Mouse (Mus musculus): ENCODE measurements around the gene Fam89b. TPM values are rescaled to one million over a fixed set of nuclear protein-coding genes. Genes with fewer than 3 reads are reported as not detected.

The Fam89b gene
- total RNA-seq (2023): 10 to 100 TPM; 54.5 to 58.8 TPM

DNA sequence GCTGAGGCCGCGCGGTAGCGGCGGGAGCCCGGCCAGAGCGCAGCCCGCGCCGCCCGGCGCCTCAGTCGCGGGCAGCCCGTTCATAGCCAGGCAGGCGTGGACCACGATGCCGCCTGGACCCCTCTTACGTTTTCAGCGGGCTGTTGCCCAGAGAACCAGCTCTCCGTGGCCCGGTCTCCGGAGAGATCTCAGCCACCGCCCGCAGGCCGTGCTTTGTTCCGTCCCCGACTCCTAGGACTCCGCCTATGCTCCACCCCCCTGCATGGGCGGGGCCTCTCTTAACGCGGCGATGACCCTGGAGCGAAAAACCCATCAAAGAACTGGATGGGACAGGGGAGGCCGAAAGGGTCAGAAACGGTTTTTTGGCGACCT lies at the start of gene Fam89b:
Gene Fam89b, minus strand, starts transcription at position 210 of the 372 bp plus-strand sequence.

DNA sequence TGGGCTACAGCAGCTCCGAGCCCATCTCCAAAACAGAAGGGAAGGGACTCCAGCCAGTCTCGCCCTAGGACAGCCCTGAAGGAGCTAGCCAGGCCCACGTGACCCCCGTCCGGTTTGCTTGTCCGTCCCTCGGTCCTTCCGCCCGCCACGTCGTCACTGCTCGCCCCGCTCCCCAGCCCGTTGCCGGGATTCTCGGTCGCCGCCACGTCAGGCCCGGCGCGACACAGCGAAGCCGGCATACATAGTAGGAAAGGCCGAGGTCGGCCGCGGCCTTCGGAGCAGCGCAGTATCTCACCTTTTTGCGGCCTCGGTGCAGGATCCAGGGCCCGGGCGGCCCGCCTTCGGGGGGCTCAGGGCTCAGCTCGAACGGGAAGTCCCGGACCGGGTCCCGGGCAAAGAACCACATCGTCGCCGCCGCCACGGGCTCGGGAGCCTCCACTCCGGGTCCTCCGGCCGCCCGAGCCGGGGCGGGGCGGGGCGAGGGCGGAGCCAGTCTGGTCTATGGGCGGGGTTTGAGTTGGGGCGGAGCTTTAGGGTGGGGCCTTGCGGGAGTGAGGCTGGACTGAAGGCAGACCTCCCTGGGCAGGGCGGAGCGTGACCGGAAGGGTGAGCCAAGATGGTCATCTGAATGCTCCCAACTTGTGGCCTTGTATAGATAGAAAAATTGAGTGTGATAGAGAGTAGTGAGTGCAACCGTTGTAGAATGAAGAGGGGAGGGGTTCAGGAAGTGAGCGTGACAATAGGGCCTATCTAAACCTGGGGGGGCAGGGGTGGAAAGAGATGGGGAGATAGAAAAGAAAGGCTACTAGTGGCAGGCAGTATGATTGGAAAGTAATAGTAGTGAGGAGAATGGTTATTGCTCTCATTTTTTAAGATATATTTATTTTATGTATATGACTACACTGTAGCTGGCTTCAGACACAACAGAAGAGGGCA lies 41.7 kb upstream of the Fam89b start, which contains the start of gene Scyl1:
Gene Scyl1, minus strand, starts transcription at position 495 of the 936 bp plus-strand sequence.

DNA sequence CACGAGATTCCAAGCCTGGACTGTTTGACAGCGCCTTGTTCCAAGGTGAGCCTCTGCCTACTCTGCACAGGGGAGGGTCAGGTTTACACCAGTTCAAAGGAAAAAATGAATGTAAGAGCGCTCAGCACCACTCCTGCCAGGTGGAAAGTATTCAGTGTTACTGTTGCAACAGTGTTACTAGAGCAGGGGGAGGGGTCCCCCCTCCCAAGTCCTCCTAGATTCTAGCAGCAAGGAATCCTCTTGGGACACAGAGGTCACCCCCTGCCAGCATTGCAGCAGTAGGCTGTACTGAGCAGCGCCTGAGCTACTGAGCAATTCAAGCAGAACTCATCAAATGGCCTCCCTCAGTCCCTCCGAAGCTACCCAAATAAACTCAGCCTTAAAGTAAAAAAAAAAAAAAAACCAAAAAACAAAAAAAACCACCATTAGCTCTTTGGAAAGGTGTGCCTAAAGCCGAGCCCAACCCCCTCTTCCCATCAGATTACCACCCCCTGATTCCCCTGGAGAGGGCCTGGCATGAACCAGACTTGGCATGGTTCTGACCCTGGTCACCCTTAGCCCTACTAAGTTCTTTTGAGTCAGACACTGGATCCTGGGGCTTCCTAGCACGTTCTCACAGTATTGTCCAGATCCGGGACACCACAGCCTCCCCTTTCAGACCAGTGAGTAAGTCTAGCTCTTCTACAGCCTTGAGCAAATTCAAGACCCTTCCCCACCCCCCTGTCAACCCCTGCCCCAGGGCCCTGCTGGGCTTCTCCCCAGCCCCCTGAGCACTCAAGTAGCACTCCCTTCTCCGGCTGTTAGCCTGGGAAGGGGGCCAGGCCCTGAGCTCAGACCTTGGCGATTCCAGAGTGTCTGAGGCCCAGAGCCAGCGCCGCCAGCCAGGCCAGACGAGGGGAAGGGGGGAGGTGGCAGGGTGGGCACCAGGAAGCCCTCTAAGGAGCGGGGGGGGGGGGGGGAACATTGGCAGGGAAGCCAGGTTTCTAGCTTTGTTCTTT lies 11.2 kb upstream of the Fam89b start, which contains the start of gene Ltbp3:
Gene Ltbp3, plus strand, starts transcription at position 585 of the 998 bp plus-strand sequence.

DNA sequence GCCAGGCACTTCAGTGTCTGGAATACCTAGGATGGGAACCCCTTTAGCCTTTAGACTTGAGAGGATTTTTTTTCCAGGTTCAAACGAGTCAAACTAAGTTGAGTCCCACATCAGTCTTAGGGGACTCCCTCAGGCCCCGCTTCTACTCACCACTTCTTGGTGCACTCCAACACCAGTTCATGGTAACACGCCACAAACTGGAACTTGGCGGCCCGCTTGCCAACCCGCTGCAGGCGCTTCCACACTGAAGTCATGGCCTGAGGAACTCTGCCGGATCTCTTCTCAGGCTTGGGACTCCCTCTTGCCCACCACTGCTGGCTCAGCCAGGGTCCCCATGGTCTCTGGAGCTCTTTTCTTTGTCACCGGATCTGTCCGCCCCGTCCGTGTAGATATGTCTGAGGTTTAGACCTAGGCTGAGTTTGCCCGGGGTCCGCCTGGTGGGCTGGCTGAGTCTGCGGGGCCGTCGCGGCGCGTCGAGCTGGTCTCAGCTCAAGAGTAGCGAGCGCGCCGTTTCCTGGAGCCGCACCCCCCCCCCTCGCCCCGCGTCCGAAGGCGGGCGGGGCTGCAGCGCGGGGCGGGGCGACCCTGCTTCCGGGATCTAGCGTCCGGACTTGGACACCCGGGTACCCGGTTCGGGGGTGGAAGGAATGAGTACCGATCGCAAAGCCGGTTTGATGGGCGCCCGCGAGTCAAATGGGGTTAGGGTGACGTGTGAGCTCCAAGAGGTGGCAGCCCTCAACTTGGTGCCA lies 3.5 kb downstream of the Fam89b start, which contains the start of gene Ehbp1l1:
Gene Ehbp1l1, minus strand, starts transcription at position 551 of the 749 bp plus-strand sequence.

DNA sequence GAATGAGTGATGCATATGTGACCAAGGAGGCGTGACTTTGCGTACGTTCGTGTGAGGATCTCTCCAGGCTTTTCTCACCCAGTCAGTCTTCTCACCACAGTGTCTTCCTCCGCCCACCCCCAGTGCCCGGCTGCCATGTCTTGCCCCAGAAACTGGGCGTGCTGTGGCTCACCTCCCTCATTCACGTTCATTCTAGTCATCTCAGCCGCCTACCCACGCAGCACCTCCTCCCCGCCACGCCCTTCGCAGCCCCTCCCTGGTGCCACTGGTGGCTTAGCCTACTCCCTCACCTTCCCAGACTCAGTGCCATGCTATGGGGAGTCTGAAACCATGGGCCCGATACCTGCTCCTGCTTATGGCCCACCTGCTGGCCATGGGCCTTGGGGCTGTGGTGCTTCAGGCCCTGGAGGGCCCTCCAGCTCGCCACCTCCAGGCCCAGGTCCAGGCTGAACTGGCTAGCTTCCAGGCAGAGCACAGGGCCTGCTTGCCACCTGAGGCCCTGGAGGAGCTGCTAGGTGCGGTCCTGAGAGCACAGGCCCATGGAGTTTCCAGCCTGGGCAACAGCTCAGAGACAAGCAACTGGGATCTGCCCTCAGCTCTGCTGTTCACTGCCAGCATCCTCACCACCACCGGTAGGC lies 25.2 kb downstream of the Fam89b start, which contains the start of gene Kcnk7:
Gene Kcnk7, plus strand, starts transcription at position 205 of the 638 bp plus-strand sequence.

DNA sequence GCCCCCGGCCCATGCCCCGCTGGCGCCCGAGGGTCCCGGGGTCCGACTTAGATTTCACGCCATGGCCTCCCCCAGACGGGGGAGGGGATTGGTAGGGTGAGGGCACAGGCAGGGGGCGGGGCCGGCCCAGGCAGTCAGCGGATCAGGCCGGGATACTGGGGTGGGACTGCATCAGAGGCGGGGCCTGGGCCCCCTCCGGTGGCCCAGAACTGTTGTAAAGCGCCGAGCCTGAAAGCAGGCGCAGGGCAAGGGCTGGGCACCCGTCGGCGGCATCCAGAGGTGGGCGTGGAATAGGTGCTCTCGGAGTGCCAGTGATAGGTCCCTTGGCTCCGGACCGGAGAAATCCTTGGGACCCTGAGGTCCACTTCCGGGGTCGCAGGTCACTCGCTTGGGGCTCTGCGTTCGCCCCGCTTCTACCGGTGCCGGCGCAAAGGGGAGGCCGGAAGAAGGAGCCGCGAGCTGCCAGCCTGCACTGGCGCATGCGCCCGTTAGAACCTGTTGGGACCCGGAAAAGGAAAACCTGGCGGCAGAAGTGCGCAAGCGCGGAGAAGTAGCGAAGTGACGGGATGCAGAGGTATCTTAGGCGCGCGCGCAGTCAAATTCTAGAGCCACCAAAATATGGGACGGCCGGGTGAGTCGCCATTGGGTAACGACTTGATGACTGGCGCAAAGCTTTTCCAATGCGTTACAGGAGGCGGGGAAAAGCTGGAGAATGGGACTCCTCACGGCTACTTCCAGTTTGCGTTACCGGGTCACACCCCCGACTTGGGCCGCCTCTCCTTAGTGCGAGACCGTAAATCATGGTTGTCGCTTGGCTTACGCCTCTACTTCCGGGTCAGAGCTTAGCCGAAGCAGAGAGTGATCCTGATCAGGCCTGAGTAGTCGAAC lies 41.0 kb downstream of the Fam89b start, which contains the start of the genes Map3k11 and Pcnx3:
Gene Map3k11, plus strand, starts transcription at position 543 of the 888 bp plus-strand sequence.
Gene Pcnx3, minus strand, starts transcription at position 709 of the 888 bp plus-strand sequence.

Other genes starting within 250 kb of the Fam89b start
- gene Mus81, start 241.3 kb downstream of the Fam89b start, total RNA-seq (2023): 10 to 100 TPM; 17.1 to 18.7 TPM
- 1,000 to 10,000 TPM; 1,642 to 1,678 TPM for gene Cfl1, start 239.2 kb downstream of the Fam89b start, total RNA-seq (2023)
- 1 to 10 TPM; 1.2 to 1.4 TPM for gene 1700020D05Rik, start 225.9 kb downstream of the Fam89b start, total RNA-seq (2023)
- 1 to 10 TPM; 6.2 to 6.6 TPM for gene Snx32, start 219.1 kb downstream of the Fam89b start, total RNA-seq (2023)
- gene Ovol1, start 169.0 kb downstream of the Fam89b start, total RNA-seq (2023): under 1 TPM in 1 of 2 experiments, not detected in 1; 0.18 TPM
- gene Ap5b1, start 161.6 kb downstream of the Fam89b start, total RNA-seq (2023): 10 to 100 TPM; 72.1 to 79.9 TPM
- gene Rnaseh2c, start 127.8 kb downstream of the Fam89b start, total RNA-seq (2023): 100 to 1,000 TPM; 164 to 169 TPM
- gene Kat5, start 119.4 kb downstream of the Fam89b start, total RNA-seq (2023): 10 to 100 TPM; 63.2 to 72.7 TPM
- 10 to 100 TPM; 72.2 to 81.3 TPM for gene Rela, start 92.2 kb downstream of the Fam89b start, total RNA-seq (2023)
- 100 to 1,000 TPM; 201 to 208 TPM for gene Sipa1, start 65.9 kb downstream of the Fam89b start, total RNA-seq (2023)
- gene Map3k11, start 40.9 kb downstream of the Fam89b start, total RNA-seq (2023): 10 to 100 TPM; 80.6 to 97.7 TPM
- 10 to 100 TPM; 81.9 to 82.5 TPM for gene Pcnx3, start 40.7 kb downstream of the Fam89b start, total RNA-seq (2023)
- gene Kcnk7, start 25.3 kb downstream of the Fam89b start, total RNA-seq (2023): under 1 TPM in 1 of 2 experiments, not detected in 1; 0.77 TPM
- 100 to 1,000 TPM; 146 to 165 TPM for gene Ehbp1l1, start 3.3 kb downstream of the Fam89b start, total RNA-seq (2023)
- 1 to 10 TPM; 2.3 to 3.3 TPM for gene Ltbp3, start 11.3 kb upstream of the Fam89b start, total RNA-seq (2023)
- gene Scyl1, start 41.8 kb upstream of the Fam89b start, total RNA-seq (2023): 10 to 100 TPM; 48.2 to 54.7 TPM
- gene Frmd8, start 145.6 kb upstream of the Fam89b start, total RNA-seq (2023): 10 to 100 TPM; 59.9 to 62.7 TPM
- gene Slc25a45, start 148.2 kb upstream of the Fam89b start, total RNA-seq (2023): 10 to 100 TPM; 48.2 to 55.2 TPM
- 1 to 10 TPM; 2.4 to 3.3 TPM for gene Tigd3, start 164.5 kb upstream of the Fam89b start, total RNA-seq (2023)
- gene Dpf2, start 183.4 kb upstream of the Fam89b start, total RNA-seq (2023): 100 to 1,000 TPM; 106 to 111 TPM
- gene Cdc42ep2, start 195.2 kb upstream of the Fam89b start, total RNA-seq (2023): 1 to 10 TPM; 3.2 to 4.7 TPM
- 10 to 100 TPM; 38.1 to 39.3 TPM for gene Pola2, start 234.5 kb upstream of the Fam89b start, total RNA-seq (2023)

All from neutrophil, adult 83 days (primary cell).